Mouse (Mus musculus) c-Kit-positive CD71-positive TER-119-positive erythroid progenitor cells, embryonic 14.5 days (primary cell): ENCODE results near the gene Col27a1.

ENCODE experiments used
- DNase-seq: peaks from one replicate; pipeline ENCODE4 v3.0.0-alpha.2; 2013; ENCODE audit warnings: low spot score

Gene Col27a1

GRCm38 (mm10) chr4:63225373-63225772 is 11.6 kb downstream of the Col27a1 start:
- no peak for DNase-seq

- DNase-seq, result no peak
Observed at GRCm38 (mm10) chr4:63226164-63226882, 12.5 kb downstream of the Col27a1 start.

GRCm38 (mm10) chr4:63226883-63227235 is 13.1 kb downstream of the Col27a1 start:
- DNase-seq, result no peak

- no peak for DNase-seq
Observed at GRCm38 (mm10) chr4:63228943-63229342, 15.1 kb downstream of the Col27a1 start.

- DNase-seq, result no peak
Observed at GRCm38 (mm10) chr4:63229991-63230581, 16.3 kb downstream of the Col27a1 start.

- no peak for DNase-seq
Observed at GRCm38 (mm10) chr4:63231121-63231520, 17.3 kb downstream of the Col27a1 start.

- DNase-seq, result no peak
Observed at GRCm38 (mm10) chr4:63232542-63233020, 18.8 kb downstream of the Col27a1 start.

GRCm38 (mm10) chr4:63233557-63234452 is 20.0 kb downstream of the Col27a1 start:
- no peak for DNase-seq

GRCm38 (mm10) chr4:63234852-63235251 is 21.0 kb downstream of the Col27a1 start:
- no peak for DNase-seq

- no peak for DNase-seq
Observed at GRCm38 (mm10) chr4:63236235-63236634, 22.4 kb downstream of the Col27a1 start.

GRCm38 (mm10) chr4:63237225-63237624 is 23.4 kb downstream of the Col27a1 start:
- DNase-seq, result no peak

GRCm38 (mm10) chr4:63238141-63238540 is 24.3 kb downstream of the Col27a1 start:
- DNase-seq, result no peak

- DNase-seq, result no peak
Observed at GRCm38 (mm10) chr4:63238722-63239121, 24.9 kb downstream of the Col27a1 start.

GRCm38 (mm10) chr4:63241031-63241430 is 27.2 kb downstream of the Col27a1 start:
- DNase-seq, result no peak

GRCm38 (mm10) chr4:63247991-63248390 is 34.2 kb downstream of the Col27a1 start:
- DNase-seq, result no peak

- no peak for DNase-seq
Observed at GRCm38 (mm10) chr4:63248951-63249350, 35.1 kb downstream of the Col27a1 start.

GRCm38 (mm10) chr4:63251760-63252159 is 38.0 kb downstream of the Col27a1 start:
- no peak for DNase-seq

- no peak for DNase-seq
Observed at GRCm38 (mm10) chr4:63253716-63254115, 39.9 kb downstream of the Col27a1 start.

- no peak for DNase-seq
Observed at GRCm38 (mm10) chr4:63254151-63254550, 40.3 kb downstream of the Col27a1 start.

GRCm38 (mm10) chr4:63256371-63256770 is 42.6 kb downstream of the Col27a1 start:
- no peak for DNase-seq

GRCm38 (mm10) chr4:63257346-63257745 is 43.5 kb downstream of the Col27a1 start:
- DNase-seq, result no peak

- no peak for DNase-seq
Observed at GRCm38 (mm10) chr4:63258096-63258495, 44.3 kb downstream of the Col27a1 start.

- DNase-seq, result no peak
Observed at GRCm38 (mm10) chr4:63259066-63259465, 45.3 kb downstream of the Col27a1 start.
